Mouse (Mus musculus): Measurements from ENCODE around the gene Acta2. TPM values are rescaled to one million over a fixed set of nuclear protein-coding genes. Genes with fewer than 3 reads are reported as not detected.

The Acta2 gene
- 3,095 and 3,545 TPM in 2 replicates for polyA plus RNA-seq (2015; fragmentation: Nextera tagmentation; extraction: Ambion mirVana)

DNA sequence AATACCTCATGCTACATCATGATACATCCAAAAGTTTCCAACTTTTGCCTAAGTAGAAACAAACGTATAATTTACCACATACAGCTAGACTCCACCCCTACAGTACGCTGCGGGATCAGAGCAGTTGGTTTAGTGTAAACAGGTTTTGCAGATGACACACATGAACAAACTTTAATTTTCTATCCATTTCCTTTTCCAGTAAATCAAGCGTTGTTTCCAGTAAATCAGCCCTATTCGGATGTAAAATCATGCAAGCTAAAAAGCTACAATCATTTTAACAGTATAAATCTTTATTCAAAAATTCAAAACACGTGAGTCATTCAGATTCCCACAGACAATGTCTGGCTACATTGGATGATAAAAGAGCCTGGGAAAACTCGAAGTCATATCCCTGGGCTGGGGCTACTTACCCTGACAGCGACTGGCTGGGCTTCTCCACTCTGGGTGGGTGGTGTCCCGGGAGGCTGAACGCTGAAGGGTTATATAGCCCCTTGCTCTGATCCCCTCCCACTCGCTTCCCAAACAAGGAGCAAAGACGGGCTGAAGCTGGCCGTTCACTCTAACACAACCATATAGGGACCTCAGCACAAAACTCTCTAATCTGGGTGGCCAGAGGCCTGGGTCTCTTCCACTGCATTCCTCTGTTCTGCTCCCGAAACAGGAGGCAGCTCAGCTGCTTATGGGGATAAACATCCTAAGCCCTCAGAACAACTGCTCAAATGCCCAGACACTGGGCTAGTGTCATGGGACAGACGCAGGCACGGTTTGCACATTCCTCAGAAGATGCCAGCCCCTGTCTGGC lies at the start of gene Acta2:
Acta2 (minus strand) TSS at position 711 of the 802 bp plus-strand sequence.
- peak; percentile 51 for DNase-seq (ENCODE audit: low spot score)
- H3K9ac ChIP-seq (ENCODE audit: low read length) = peak within 1 kb of the TSS; percentile 77
- H3K4me2 ChIP-seq (replicated peaks; ENCODE audit: low read depth) = peak within 1 kb of the TSS; percentile 42
- peak within 1 kb of the TSS; percentile 97 for H3K27ac ChIP-seq (replicated peaks)
- H3K9me3 ChIP-seq (ENCODE audit: control insufficient read depth, low read length) = no peaks in the 10 kb centered on the region
- peak within 1 kb of the TSS; percentile 49 for H3K4me3 ChIP-seq (ENCODE audit: low read depth, low read length)
- H3K4me1 ChIP-seq (replicated peaks; ENCODE audit: control insufficient read depth, insufficient read depth) = no peaks in the 10 kb centered on the region
- ATAC-seq (ENCODE audit: low FRiP score, low TSS enrichment) = peak; percentile 90
- TF ChIP-seq EP300 (optimal IDR thresholded peaks at IDR 0.05) (peak; percentile 87), CTCF (IDR thresholded peaks at IDR 0.05; ENCODE audit: low read depth) (no peak)
- no peaks in the 10 kb centered on the region for H3K27me3 ChIP-seq (ENCODE audit: control insufficient read depth, insufficient read depth, low read length)
- 29% methylated on average over 16 of the region's 16 CpGs for WGBS
- H3K36me3 ChIP-seq (ENCODE audit: control insufficient read depth, insufficient read depth, low read length) = no peaks in the 10 kb centered on the region

DNA sequence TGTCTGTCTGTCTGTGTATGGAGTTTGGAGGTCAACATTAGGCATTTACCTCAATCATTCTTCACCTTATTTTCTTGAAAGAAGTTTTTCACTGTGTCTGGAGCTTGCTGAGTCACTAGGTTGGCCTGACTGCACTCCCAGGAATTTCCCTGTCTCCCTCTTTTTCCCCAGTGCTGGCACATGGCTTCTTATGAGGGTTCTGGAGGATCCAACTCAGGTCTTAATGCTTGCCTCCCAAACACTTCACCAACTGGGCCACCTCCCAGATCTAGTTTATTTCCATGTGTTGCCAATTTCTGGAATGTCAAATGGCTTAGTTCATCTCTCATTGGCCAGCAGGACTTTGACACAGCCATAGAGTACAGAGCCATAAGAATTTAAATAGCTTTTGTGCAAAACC lies 49.5 kb upstream of the Acta2 start:
- Histone ChIP-seq H3K27me3 (ENCODE audit: control insufficient read depth, insufficient read depth, low read length) (no peaks in the 10 kb centered on the region), H3K4me2 (replicated peaks; ENCODE audit: low read depth) (no peak overlapping the region), H3K36me3 (ENCODE audit: control insufficient read depth, insufficient read depth, low read length) (no peaks in the 10 kb centered on the region), H3K4me3 (ENCODE audit: low read depth, low read length) (no peak overlapping the region), H3K27ac (replicated peaks) (no peak overlapping the region), H3K9me3 (ENCODE audit: control insufficient read depth, low read length) (no peaks in the 10 kb centered on the region), H3K4me1 (replicated peaks; ENCODE audit: control insufficient read depth, insufficient read depth) (no peaks in the 10 kb centered on the region), H3K9ac (ENCODE audit: low read length) (no peak overlapping the region)
- ATAC-seq (ENCODE audit: low FRiP score, low TSS enrichment) = no peak
- no peak for DNase-seq (ENCODE audit: low spot score)
- TF ChIP-seq EP300 (optimal IDR thresholded peaks at IDR 0.05) = no peak
- TF ChIP-seq CTCF (IDR thresholded peaks at IDR 0.05; ENCODE audit: low read depth) = no peak

DNA sequence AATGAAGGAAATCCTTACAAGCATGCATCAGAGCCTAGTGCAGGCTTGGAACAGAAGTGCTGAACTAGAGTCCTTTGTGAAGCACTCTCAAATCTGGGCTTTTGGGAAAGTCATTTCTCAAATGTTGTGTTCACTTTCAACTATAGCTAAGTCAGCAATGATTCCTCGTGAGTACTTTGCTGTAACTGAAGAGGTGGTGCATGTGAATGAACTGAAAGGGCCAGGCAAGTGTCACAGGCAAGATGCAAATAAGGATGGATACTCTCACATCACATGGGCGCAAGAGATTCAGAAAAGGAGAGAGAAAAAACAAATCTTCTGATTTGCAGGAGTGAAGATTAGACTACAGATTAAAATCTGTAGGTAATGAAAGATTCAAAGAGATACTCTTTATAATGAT lies 45.0 kb upstream of the Acta2 start:
- WGBS = 77% methylated on average over 2 of the region's 2 CpGs
- H3K9ac ChIP-seq (ENCODE audit: low read length) = no peak overlapping the region
- H3K9me3 ChIP-seq (ENCODE audit: control insufficient read depth, low read length) = no peaks in the 10 kb centered on the region
- no peak overlapping the region for H3K4me3 ChIP-seq (ENCODE audit: low read depth, low read length)
- no peaks in the 10 kb centered on the region for H3K27me3 ChIP-seq (ENCODE audit: control insufficient read depth, insufficient read depth, low read length)
- TF ChIP-seq EP300 (optimal IDR thresholded peaks at IDR 0.05) = no peak
- no peak for TF ChIP-seq CTCF (IDR thresholded peaks at IDR 0.05; ENCODE audit: low read depth)
- DNase-seq (ENCODE audit: low spot score) (no peak), ATAC-seq (ENCODE audit: low FRiP score, low TSS enrichment) (no peak)
- H3K4me1 ChIP-seq (replicated peaks; ENCODE audit: control insufficient read depth, insufficient read depth) = no peaks in the 10 kb centered on the region
- no peaks in the 10 kb centered on the region for H3K36me3 ChIP-seq (ENCODE audit: control insufficient read depth, insufficient read depth, low read length)
- H3K27ac ChIP-seq (replicated peaks) = no peak overlapping the region
- H3K4me2 ChIP-seq (replicated peaks; ENCODE audit: low read depth) = no peak overlapping the region

DNA sequence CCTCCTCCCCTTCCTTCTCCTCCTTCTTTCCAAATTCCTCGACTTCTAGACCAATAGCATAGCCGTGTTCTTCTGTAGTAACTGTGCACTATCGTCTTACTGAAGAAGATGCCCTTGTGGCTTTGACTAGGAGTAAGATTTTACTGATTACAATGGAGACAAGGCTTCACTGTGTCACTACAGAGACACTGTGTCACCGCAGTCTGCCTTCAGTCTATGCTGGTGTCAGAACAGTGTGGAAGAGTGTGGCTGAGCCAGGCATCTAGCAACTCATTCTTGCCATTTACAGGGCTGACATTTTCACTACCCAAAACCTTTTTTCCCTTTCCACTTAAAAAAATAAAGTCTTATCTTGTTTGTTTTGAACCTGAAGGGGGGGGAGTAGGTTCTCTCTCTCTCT lies 43.8 kb upstream of the Acta2 start:
- H3K27me3 ChIP-seq (ENCODE audit: control insufficient read depth, insufficient read depth, low read length) = no peaks in the 10 kb centered on the region
- DNase-seq (ENCODE audit: low spot score) (no peak), ATAC-seq (ENCODE audit: low FRiP score, low TSS enrichment) (no peak)
- H3K4me2 ChIP-seq (replicated peaks; ENCODE audit: low read depth) = no peak overlapping the region
- no peak overlapping the region for H3K4me3 ChIP-seq (ENCODE audit: low read depth, low read length)
- 75% methylated on average over 4 of the region's 4 CpGs for WGBS
- no peaks in the 10 kb centered on the region for H3K4me1 ChIP-seq (replicated peaks; ENCODE audit: control insufficient read depth, insufficient read depth)
- no peaks in the 10 kb centered on the region for H3K9me3 ChIP-seq (ENCODE audit: control insufficient read depth, low read length)
- TF ChIP-seq EP300 (optimal IDR thresholded peaks at IDR 0.05) (no peak), CTCF (IDR thresholded peaks at IDR 0.05; ENCODE audit: low read depth) (no peak)
- no peaks in the 10 kb centered on the region for H3K36me3 ChIP-seq (ENCODE audit: control insufficient read depth, insufficient read depth, low read length)
- H3K9ac ChIP-seq (ENCODE audit: low read length) = no peak overlapping the region
- no peak overlapping the region for H3K27ac ChIP-seq (replicated peaks)

DNA sequence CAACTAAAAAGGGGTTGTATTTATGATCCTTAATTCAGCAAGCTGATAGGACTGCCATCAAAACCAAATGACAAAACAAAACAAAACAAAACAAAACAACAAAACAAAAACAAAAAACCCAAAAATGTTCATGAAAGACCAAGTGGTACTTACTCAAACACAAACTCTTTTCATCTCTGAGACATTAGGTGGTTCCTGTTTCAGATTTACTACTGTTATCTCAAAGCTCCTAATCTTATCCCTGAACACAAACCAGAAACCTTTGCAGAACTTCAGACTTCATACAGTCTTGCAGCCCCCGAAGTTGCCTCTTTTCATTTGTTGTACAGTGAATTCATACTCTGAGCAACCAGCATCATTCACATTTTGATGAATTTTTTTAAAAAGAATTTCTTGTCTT lies 43.1 kb upstream of the Acta2 start:
- Histone ChIP-seq H3K9me3 (ENCODE audit: control insufficient read depth, low read length) (no peaks in the 10 kb centered on the region), H3K27ac (replicated peaks) (no peak overlapping the region), H3K4me1 (replicated peaks; ENCODE audit: control insufficient read depth, insufficient read depth) (no peaks in the 10 kb centered on the region), H3K36me3 (ENCODE audit: control insufficient read depth, insufficient read depth, low read length) (no peaks in the 10 kb centered on the region), H3K27me3 (ENCODE audit: control insufficient read depth, insufficient read depth, low read length) (no peaks in the 10 kb centered on the region), H3K4me3 (ENCODE audit: low read depth, low read length) (no peak overlapping the region), H3K4me2 (replicated peaks; ENCODE audit: low read depth) (no peak overlapping the region), H3K9ac (ENCODE audit: low read length) (no peak overlapping the region)
- no peak for ATAC-seq (ENCODE audit: low FRiP score, low TSS enrichment)
- DNase-seq (ENCODE audit: low spot score) = no peak
- TF ChIP-seq CTCF (IDR thresholded peaks at IDR 0.05; ENCODE audit: low read depth) = no peak
- TF ChIP-seq EP300 (optimal IDR thresholded peaks at IDR 0.05) = no peak
- 80% methylated on average over 1 of the region's 1 CpGs for WGBS

DNA sequence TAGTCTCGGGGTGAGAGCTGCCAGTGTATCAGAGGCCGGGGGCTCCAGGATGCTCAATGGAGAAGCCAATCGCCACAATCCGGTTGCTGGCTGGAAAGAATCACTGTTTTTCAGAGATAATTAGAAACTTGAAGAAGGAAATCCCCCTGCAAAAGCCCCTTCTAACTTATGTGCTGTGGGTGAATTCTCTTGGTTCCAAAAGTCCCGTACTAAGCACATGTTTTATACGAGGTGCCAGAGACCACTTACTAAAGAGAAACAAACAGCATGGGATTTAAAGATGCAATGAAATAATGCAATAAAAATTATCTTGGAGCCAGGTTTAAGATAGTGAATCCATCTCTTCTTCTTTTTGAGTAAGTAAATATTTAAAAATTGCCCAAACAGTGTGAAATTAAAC lies 40.1 kb upstream of the Acta2 start:
- Histone ChIP-seq H3K4me1 (replicated peaks; ENCODE audit: control insufficient read depth, insufficient read depth) (0 out of 2 replicates have a peak, but pooled peaks cover 3% of the 10 kb centered on the region), H3K36me3 (ENCODE audit: control insufficient read depth, insufficient read depth, low read length) (no peaks in the 10 kb centered on the region), H3K27me3 (ENCODE audit: control insufficient read depth, insufficient read depth, low read length) (no peaks in the 10 kb centered on the region), H3K4me3 (ENCODE audit: low read depth, low read length) (no peak overlapping the region), H3K4me2 (replicated peaks; ENCODE audit: low read depth) (no peak overlapping the region), H3K9me3 (ENCODE audit: control insufficient read depth, low read length) (no peaks in the 10 kb centered on the region), H3K27ac (replicated peaks) (no peak overlapping the region), H3K9ac (ENCODE audit: low read length) (no peak overlapping the region)
- 40% methylated on average over 6 of the region's 6 CpGs for WGBS
- no peak for ATAC-seq (ENCODE audit: low FRiP score, low TSS enrichment)
- DNase-seq (ENCODE audit: low spot score) = no peak
- TF ChIP-seq CTCF (IDR thresholded peaks at IDR 0.05; ENCODE audit: low read depth) (no peak), EP300 (optimal IDR thresholded peaks at IDR 0.05) (no peak)
